Comparison of ENCODE assay signal across 7 mouse cellular contexts in genomic region chr6:17358896-17359690, GRCm38 (mm10). TPM values are rescaled to one million over a fixed set of nuclear protein-coding genes. Genes with fewer than 3 reads are reported as not detected.
DNase-seq lines count a peak whose midpoint lies in the region; ATAC-seq and TF ChIP-seq lines count a peak whose summit lies in the region.

No protein-coding gene starts in this region.

- peak; percentile 6 for DNase-seq in thymus, adult 2 months
- DNase-seq in thymus, adult 18-20 months, result no peak
- peak; percentile 82 for DNase-seq in embryo, embryonic 10 days (ENCODE audit: low spot score)
- peak; percentile 69 for DNase-seq in hindbrain, embryonic 11.5 days (ENCODE audit: low spot score)
- peak; percentile 14 for DNase-seq in left cerebral cortex, postnatal 4 days

- no peak overlapping the region for H3K27ac ChIP-seq in thymus, adult 2 months (ENCODE audit: control insufficient read depth, insufficient read depth, low read length)
- H3K27ac ChIP-seq in hindbrain, embryonic 11.5 days (ENCODE audit: low read depth, low read length), result no peak overlapping the region
- no peak overlapping the region for H3K27ac ChIP-seq in neural tube, embryonic 15.5 days (replicated peaks)

- no peak overlapping the region for H3K9ac ChIP-seq in hindbrain, embryonic 11.5 days (ENCODE audit: low read depth, low read length)
- no peak overlapping the region for H3K9ac ChIP-seq in neural tube, embryonic 15.5 days (replicated peaks)

- intact Hi-C loops in left cerebral cortex, postnatal 4 days (cut with DNase I), result loop anchor here (2.0 to 5.0 kb wide), 2 partner anchors 250 to 332 kb away; no protein-coding TSS in a partner anchor

- H3K4me2 ChIP-seq in hindbrain, embryonic 11.5 days (replicated peaks; ENCODE audit: low read depth, low read length), result no peak overlapping the region
- no peak overlapping the region for H3K4me2 ChIP-seq in neural tube, embryonic 15.5 days

- ATAC-seq in activated CD4-positive, CD25-positive, alpha-beta regulatory T cell, adult 4 months, result peak; percentile 61
- ATAC-seq in hindbrain, embryonic 11.5 days (ENCODE audit: low FRiP score), result peak; percentile 49; the same call in 1 of the 2 replicates
- ATAC-seq in neural tube, embryonic 15.5 days (ENCODE audit: low FRiP score), result peak; percentile 78; the same call in 1 of the 2 replicates

- no peak overlapping the region for H3K4me3 ChIP-seq in thymus, adult 2 months (ENCODE audit: control insufficient read depth, insufficient read depth, low read length)
- H3K4me3 ChIP-seq in hindbrain, embryonic 11.5 days (ENCODE audit: low read depth, low read length), result no peak overlapping the region
- H3K4me3 ChIP-seq in neural tube, embryonic 15.5 days (replicated peaks), result no peak overlapping the region

- TF ChIP-seq CTCF in thymus, adult 2 months (IDR thresholded peaks at IDR 0.05; ENCODE audit: borderline replicate concordance, control insufficient read depth, extremely low read depth, insufficient read depth, low read length, poor library complexity), result no peak

- H3K9me3 ChIP-seq in hindbrain, embryonic 11.5 days (ENCODE audit: control insufficient read depth, low read length), result no peaks in the 10 kb centered on the region
- H3K9me3 ChIP-seq in neural tube, embryonic 15.5 days (replicated peaks), result no peaks in the 10 kb centered on the region

- no peaks in the 10 kb centered on the region for H3K27me3 ChIP-seq in thymus, adult 2 months (ENCODE audit: control insufficient read depth, insufficient read depth, low read length)
- no peaks in the 10 kb centered on the region for H3K27me3 ChIP-seq in hindbrain, embryonic 11.5 days (ENCODE audit: control insufficient read depth, insufficient read depth, low read length)
- no peaks in the 10 kb centered on the region for H3K27me3 ChIP-seq in neural tube, embryonic 15.5 days (replicated peaks)

- no peaks in the 10 kb centered on the region for H3K36me3 ChIP-seq in thymus, adult 2 months (ENCODE audit: control insufficient read depth, insufficient read depth, low read length)
- H3K36me3 ChIP-seq in hindbrain, embryonic 11.5 days (ENCODE audit: control insufficient read depth, insufficient read depth, low read length), result no peaks in the 10 kb centered on the region
- H3K36me3 ChIP-seq in neural tube, embryonic 15.5 days, result no peaks in the 10 kb centered on the region

- TF ChIP-seq POLR2A in thymus, adult 2 months (IDR thresholded peaks at IDR 0.05; ENCODE audit: control insufficient read depth, extremely low read depth, insufficient read depth, low read length, poor library complexity), result no peak

- H3K4me1 ChIP-seq in thymus, adult 2 months (replicated peaks; ENCODE audit: control insufficient read depth, insufficient read depth, low read length), result no peaks in the 10 kb centered on the region
- no peaks in the 10 kb centered on the region for H3K4me1 ChIP-seq in hindbrain, embryonic 11.5 days (replicated peaks; ENCODE audit: control insufficient read depth, insufficient read depth, low read length)
- no peaks in the 10 kb centered on the region for H3K4me1 ChIP-seq in neural tube, embryonic 15.5 days

- 16% methylated on average over 6 of the region's 6 CpGs for WGBS in thymus, adult 2 months
- WGBS in hindbrain, embryonic 11.5 days, result 16% methylated on average over 6 of the region's 6 CpGs
- 17% methylated on average over 6 of the region's 6 CpGs for WGBS in neural tube, embryonic 15.5 days

RNA-seq across cellular contexts. Expression of gene Cav1, which starts 53.0 kb away (rescaled TPM):
- polyA plus RNA-seq in thymus, adult 2 months (2012; rRNA removed), result 84.7 and 114 TPM in 2 replicates
- not detected for polyA plus RNA-seq in activated CD4-positive, CD25-positive, alpha-beta regulatory T cell, adult 4 months (2017; shearing (Covaris generic))
- polyA plus RNA-seq in hindbrain, embryonic 11.5 days (2014; fragmentation: Nextera tagmentation; extraction: Ambion mirVana), result 11.6 and 15.4 TPM in 2 replicates
- total RNA-seq in left cerebral cortex, postnatal 4 days (2021), result 10 to 100 TPM; 47.9 to 48.5 TPM
- polyA plus RNA-seq in neural tube, embryonic 15.5 days (2015; fragmentation: Nextera tagmentation; extraction: Ambion mirVana), result 39.2 and 72.5 TPM in 2 replicates

Comparison
In these comparisons a context has a peak if more than half of its experiments do, and no peak if none do; other contexts are left out.
1. DNase-seq: peak in thymus, adult 2 months (single experiment), embryo, embryonic 10 days (single experiment), hindbrain, embryonic 11.5 days (single experiment) and left cerebral cortex, postnatal 4 days (single experiment); none in thymus, adult 18-20 months (0 of 2).
2. RNA of gene Cav1, which starts 53.0 kb away (polyA plus RNA-seq): 84.7 to 114 TPM in thymus, adult 2 months, 39.2 to 72.5 TPM in neural tube, embryonic 15.5 days and 11.6 to 15.4 TPM in hindbrain, embryonic 11.5 days; not detected in activated CD4-positive, CD25-positive, alpha-beta regulatory T cell, adult 4 months; every median in the first group is over 10 times any median in the second.
3. Peak in every context shown above with its lines, with median percentiles within 50 percentile points of each other: ATAC-seq.